Mouse (Mus musculus) regulatory T cell (primary cell): ENCODE data around the gene Cd79a.

ENCODE experiments used
- in situ Hi-C: fragments of 300-600 bp; cut with MboI, MseI; formaldehyde crosslinking; loops from one replicate; pipeline ENCODE4 v1.15.1; 2025; ENCODE audit warnings: high pct_unique_total_duplicates

Gene Cd79a

GRCm38 (mm10) chr7:24912480-24912879 is 15.3 kb downstream of the Cd79a start:
- in situ Hi-C loops, result no loop called here

- in situ Hi-C loops, result no loop called here
These were observed 21.7 kb downstream of the Cd79a start for GRCm38 (mm10) chr7:24918763-24919323.

- in situ Hi-C loops, result no loop called here
These were observed 22.5 kb downstream of the Cd79a start for GRCm38 (mm10) chr7:24919728-24920127.

- in situ Hi-C loops, result no loop called here
These were observed 33.3 kb downstream of the Cd79a start for GRCm38 (mm10) chr7:24930475-24930874.

DNA sequence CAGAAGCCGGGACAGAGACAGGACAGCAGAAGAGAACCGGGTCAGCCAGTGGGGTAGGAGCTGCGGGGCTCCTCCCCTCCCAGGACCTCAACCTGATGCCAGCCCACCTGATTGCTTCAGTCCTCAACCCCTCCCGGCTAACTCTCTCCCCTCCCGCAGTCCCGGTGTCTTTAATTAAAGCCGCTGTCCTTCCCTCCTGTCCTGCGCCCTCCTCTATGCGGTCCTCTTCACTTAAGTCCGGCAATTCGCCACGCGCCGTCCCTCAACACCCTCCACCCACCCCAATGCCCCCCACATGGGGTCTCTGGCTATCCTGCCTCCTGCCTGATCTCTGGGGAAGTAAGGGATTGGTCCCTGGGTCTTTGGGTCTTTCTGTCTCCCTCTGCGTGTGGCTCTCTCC is 34.5 kb downstream of the Cd79a start:
- in situ Hi-C loops, result no loop called here

DNA sequence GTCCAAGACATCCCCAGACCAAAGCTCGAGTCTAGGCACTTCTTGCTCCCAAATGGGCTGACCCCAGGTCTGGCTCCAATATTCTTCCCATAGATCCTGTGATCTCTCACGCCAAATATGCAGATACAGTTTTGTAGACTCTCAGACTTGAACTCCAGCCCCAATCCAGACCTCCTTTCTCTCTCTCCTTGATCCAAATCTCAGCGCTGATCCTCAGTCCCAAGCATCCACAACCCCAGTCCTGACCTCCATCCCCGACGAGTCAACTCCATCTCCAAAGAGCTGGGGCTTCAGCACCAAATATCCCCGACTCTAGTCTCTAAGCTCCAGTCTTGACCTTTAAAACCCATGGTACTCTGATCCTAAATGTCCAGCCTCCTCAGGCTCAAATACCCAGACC is 46.5 kb downstream of the Cd79a start:
- in situ Hi-C loops, result no loop called here

GRCm38 (mm10) chr7:24944257-24944950 is 47.2 kb downstream of the Cd79a start, which contains the start of gene Gm4881:
Gm4881 (minus strand) TSS chr7:24944494.
- in situ Hi-C loops, result no loop called here

DNA sequence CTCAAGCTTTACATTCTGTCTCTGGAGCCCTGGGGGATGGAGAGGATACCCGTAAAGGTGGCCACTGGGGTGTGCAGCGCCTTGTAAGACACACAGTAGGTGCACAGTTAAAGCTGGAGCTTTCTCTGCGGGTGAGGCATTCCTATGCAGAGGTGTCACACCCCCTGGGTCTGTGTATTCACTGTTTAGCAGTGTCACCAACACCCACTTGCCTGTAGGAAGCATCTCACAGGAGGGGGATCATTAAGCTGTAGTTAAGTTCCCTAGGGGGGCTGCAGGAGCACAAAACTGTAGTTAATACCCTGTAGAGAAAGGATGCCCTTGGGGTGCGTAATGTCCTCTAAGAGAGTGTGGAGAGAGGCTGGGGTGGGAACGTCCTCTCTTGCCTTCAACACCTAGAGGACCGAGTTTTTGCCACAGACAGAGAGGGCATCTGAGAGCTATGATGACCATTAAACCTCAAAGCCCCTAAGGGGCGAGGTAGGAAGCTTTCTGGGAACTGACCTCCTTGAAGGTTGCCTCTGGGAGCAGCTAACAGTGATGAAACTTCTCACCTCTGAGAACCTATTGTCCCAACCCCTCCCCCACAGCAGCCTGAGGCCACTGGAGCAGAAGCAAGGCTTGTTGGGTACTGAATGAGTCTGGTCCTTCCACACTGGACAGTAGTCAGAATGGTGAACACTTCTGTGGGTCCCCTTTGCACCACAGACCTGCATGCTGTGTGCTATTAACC is 50.3 kb downstream of the Cd79a start:
- in situ Hi-C loops, result no loop called here

DNA sequence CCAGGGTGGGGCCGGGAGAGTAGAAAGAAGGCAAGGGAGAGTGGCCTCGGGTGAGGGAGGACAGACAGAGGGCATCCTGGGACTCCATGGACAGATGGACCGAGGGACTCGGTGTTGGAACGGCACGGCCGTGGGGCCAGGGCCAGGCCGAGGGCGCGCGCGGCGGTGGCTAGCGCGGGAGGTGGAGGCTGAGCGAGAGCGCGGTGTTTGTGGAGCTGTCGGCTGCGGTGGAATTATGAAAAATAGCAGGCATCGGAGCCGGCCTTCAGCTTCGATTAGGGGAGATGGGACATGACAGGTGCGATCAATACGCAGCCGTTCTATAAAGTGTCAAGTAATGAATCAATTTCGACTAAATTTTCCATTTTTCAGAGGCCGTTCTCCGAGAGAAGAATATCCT is 51.6 kb downstream of the Cd79a start:
- in situ Hi-C loops, result no loop called here

GRCm38 (mm10) chr7:24949958-24950623 is 52.9 kb downstream of the Cd79a start:
- in situ Hi-C loops, result no loop called here
